Mouse (Mus musculus) erythroblast, adult 5-6 weeks (primary cell): ENCODE data around the gene Topaz1. TPM values are rescaled to one million over a fixed set of nuclear protein-coding genes. Genes with fewer than 3 reads are reported as not detected.
"Not testable (repeated sequence)": the region's sequence is repeated elsewhere in the genome, so short reads cannot be mapped to it uniquely, and the experiment has no call there.

ENCODE experiments used
- ATAC-seq: replicated peaks from 2 replicates; pipeline ENCODE4 v1.8.0; 2016; ENCODE audit warnings: moderate number of reproducible peaks, mild to moderate bottlenecking, moderate TSS enrichment, inconsistent platforms; ENCODE audit not compliant: poor library complexity, low FRiP score, severe bottlenecking
- total RNA-seq, 2 experiments: library from RNA; stranded (forward) in 1 of 2; stranded (reverse) in 1 of 2; fragments of 150-400 nt in 1 of 2; fragments of 200-764, 138-1000 nt in 1 of 2; gene quantifications; 2 replicates each; pipeline versions ENCODE4 v1.2.3 to v1.2.4; 2015 to 2017; ENCODE audit warnings: low replicate concordance in 2 of 2

The Topaz1 gene
- total RNA-seq, 2 experiments from 2014 or later = not detected

GRCm38 (mm10) chr9:122807186-122807585, 60.0 kb downstream of the Topaz1 start:
- no peak for ATAC-seq

DNA sequence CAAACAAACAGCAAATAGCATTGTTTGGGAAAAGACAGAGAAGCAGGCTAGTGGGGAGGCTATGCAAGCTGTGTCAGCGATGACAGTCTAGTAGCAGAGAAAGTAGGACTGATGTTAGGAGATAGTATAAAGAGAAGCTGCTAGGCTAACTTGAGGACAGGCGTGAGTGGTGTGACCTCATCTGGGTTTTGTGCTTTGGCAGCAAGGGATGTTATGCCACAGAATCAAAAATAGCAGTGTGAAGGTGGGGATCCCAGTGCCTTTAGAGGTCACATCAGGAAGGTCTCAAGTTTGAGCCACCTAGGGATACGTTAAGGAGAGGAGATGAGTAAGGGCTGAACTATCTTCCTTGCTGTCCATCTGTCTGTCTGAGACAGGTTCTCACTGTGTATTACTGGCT, 63.1 kb downstream of the Topaz1 start:
- no peak for ATAC-seq

DNA sequence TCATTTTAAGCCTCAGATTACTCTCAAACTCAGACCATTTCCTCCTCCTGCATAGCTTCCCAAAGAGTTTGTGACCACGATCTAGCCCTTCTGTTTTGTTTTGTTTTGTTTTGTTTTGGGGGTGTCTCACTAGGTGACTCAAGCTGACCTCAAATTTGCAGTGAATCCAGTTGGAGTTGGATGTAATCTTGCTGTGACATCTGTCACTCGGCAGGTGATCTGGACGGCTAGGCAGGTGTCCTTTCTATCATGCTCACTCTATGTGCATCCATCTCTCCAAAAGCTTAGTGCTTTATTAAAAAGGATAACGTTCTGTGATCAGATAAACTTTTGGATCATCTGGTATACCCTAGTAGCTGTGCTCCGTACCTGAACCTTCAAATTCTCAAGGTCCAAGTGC, 65.2 kb downstream of the Topaz1 start:
- ATAC-seq = no peak

- no peak for ATAC-seq
Observed at GRCm38 (mm10) chr9:122814775-122815174, 67.6 kb downstream of the Topaz1 start.

DNA sequence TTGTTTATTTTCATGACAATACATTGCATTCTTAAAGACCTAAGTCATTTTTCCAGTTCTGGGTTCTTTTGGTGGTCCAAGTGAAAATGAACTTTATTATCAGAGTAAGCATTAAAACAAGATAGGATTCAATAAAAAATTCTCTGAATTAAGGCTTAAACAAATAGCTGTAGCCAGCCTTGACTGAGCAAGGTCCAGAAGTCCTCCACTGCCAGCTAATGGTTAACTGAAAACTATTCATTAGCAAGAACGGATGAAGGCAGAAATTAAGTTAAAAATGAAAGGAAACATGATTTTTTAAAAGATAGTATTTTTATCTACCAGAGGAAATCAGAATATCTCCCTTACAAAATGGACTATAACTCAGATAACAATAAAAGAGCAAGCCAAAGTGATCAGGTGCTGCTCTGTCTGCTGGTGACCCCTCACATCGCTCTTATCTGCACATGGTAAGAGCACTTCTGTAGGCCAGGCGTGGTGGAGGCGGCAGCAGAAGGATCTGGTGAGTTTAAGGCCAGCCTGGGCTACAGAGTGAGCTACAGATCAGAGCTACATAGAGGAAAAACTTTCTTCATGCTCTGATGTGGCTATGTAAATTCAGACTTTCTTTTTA, 68.2 kb downstream of the Topaz1 start:
- no peak for ATAC-seq

DNA sequence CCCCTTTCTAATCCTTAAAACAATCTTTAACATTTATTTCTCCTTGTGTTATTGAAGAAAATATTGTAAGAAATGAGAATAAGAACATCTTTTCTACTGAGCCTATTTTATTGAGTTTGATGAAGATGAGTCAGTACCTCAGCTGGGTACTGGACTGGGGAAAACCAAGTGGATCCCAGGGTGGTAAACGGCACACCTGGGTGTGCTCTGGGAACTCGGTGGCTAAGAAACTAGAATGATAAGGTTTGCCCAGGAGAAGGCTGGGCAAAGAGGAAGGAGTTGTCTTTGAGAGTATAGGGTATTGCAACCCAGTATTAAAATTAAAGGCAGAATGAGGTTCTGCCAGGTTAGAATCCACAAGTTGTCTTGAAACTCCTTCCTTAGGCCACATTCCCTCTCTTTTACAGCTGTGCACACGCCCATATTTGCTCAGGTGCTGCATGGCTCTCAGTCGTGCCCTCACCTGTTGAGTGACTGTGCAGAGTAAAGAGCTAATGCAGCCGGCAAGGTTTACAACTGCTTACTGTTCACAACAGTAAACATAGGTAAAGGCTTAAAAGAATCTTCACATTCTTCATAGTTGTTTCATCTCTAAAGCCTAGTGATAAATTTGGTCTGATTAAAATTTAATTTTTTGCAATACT, 76.3 kb downstream of the Topaz1 start:
- no peak for ATAC-seq

GRCm38 (mm10) chr9:122826743-122827142, 79.6 kb downstream of the Topaz1 start:
- ATAC-seq = no peak

- ATAC-seq = no peak
Observed at GRCm38 (mm10) chr9:122829826-122830380, 82.8 kb downstream of the Topaz1 start.

DNA sequence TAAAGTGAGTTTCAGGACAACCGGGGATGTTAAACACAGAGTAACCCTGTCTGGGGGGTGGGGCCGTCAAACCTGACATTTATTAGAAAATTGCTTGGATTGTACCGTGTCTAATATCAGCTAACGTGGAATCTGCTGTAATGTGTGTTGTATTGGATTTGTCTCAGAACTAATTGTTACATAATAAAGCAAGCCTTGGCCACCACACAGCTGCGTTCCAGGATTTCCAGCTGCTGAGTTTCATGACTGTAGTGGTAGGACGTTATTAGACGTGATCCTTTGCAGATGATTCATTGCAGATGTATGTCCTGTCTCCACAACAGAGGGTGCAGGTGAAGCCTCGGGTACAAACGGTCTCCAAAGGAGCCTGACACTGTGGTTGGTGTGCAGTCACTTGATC, 89.0 kb downstream of the Topaz1 start:
- ATAC-seq = no peak

- no peak for ATAC-seq
Observed at GRCm38 (mm10) chr9:122836790-122837189, 89.6 kb downstream of the Topaz1 start.

DNA sequence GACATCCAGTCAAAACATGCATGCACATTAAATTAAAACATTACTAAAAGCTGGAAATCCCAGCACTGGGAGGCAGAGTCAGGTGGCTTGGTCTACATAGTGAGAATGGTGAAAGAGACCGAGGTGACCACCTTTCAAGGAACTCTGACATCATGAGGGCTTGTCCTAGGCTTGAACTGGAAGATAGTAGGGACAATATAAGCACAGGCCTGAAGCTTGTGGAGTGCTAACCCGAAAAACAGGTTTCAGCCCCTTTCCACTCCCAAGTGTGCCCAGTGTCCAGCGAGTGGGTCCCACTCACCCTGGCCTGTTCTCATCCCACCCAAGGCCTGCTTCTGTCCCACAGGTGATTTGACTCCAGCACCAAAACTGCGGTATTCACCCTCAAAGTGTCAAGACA, 90.1 kb downstream of the Topaz1 start:
- no peak for ATAC-seq

DNA sequence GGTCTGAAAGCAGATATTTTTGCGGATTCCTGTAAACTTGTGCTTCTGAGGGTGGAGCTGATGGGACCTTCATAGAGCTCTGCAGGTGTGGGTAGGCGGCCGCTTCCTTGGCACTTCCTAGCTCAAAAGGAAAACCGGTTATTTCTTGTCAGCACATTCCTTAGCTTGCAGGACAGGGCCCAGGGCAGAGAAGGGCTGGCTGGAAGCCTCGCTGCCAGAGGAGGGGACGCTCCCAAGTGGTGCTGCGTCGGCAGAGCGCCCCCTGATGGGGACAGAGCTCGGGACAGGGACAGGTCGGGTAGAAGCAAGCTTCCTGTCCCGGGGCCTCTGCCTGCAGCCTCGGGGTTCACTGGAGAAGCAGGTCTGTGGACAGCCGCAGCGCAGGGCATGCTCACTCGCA, 90.5 kb downstream of the Topaz1 start:
- ATAC-seq = no peak

DNA sequence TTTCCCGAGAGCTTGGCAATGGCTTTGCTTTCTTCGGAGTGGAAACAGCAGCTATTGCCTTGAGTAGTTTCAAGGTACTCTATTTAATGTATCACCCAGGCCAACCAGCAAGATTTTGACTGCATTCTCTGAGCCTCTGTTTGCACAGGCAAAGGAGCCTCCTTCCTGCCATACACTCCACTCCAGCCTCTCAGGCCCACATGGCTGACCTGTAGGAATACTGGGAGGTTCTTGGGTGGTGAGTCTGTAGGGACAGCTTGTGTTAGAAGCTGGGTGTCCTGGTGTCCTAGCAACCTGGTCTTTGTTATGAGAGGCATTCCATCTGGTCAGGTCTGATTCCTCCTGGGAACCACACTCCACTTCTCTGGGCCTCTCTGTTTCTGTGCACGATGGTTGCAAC, 96.6 kb downstream of the Topaz1 start, which contains the start of gene Gm35549:
Gene Gm35549 (minus strand): TSS at position 276 of the 400 bp plus-strand sequence.
- no peak for ATAC-seq

GRCm38 (mm10) chr9:122845621-122846020, 98.5 kb downstream of the Topaz1 start:
- ATAC-seq = no peak

DNA sequence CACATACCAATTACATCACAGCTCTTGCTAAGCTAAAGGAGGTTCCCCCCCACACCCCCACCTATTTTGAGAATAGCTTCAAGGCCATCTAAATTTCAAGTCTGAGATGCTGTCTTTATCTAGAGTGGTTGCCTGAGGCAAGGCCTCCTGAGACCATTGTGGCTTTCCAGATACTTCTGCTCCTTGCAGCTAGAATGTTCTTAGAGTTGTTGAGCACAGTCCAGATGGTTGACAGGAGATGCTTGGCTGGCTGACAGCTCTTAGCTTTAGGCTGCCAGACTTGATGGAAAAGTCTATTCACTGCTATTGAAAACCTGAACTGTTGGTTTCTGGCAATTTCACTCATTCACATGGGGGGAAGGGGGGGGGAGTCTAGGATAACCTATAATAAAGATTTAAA, 99.0 kb downstream of the Topaz1 start:
- no peak for ATAC-seq

- not testable (repeated sequence) for ATAC-seq
Observed at GRCm38 (mm10) chr9:122847811-122848311, 100.7 kb downstream of the Topaz1 start.

Other genes starting within 250 kb of the Topaz1 start
- 0.19 and 0.84 TPM in 2 replicates for gene Tcaim, start 58.2 kb downstream of the Topaz1 start, total RNA-seq (2015; ENCODE audit: low replicate concordance)
- gene Tcaim, start 58.2 kb downstream of the Topaz1 start, total RNA-seq (2017; ENCODE audit: low replicate concordance) = 1.3 and 1.7 TPM in 2 replicates
- gene Gm35549, start 96.7 kb downstream of the Topaz1 start, total RNA-seq (2015; ENCODE audit: low replicate concordance) = not detected in 2 replicates
- not detected in 2 replicates for gene Gm35549, start 96.7 kb downstream of the Topaz1 start, total RNA-seq (2017; ENCODE audit: low replicate concordance)
- gene Zfp445, start 118.7 kb downstream of the Topaz1 start, total RNA-seq (2015; ENCODE audit: low replicate concordance) = 16.7 TPM in 2 replicates
- gene Zfp445, start 118.7 kb downstream of the Topaz1 start, total RNA-seq (2017; ENCODE audit: low replicate concordance) = 18.7 and 19.8 TPM in 2 replicates
- gene Zkscan7, start 138.3 kb downstream of the Topaz1 start, total RNA-seq (2015; ENCODE audit: low replicate concordance) = 0.77 TPM in 1 of 2 replicates, not detected in the other
- not detected in 2 replicates for gene Zkscan7, start 138.3 kb downstream of the Topaz1 start, total RNA-seq (2017; ENCODE audit: low replicate concordance)
- 1.9 TPM in 1 of 2 replicates, not detected in the other for gene Zfp105, start 175.7 kb downstream of the Topaz1 start, total RNA-seq (2015; ENCODE audit: low replicate concordance)
- gene Zfp105, start 175.7 kb downstream of the Topaz1 start, total RNA-seq (2017; ENCODE audit: low replicate concordance) = 1.8 TPM in 1 of 2 replicates, not detected in the other
- gene 1110059G10Rik, start 203.7 kb downstream of the Topaz1 start, total RNA-seq (2015; ENCODE audit: low replicate concordance) = 22.9 and 32.4 TPM in 2 replicates
- gene 1110059G10Rik, start 203.7 kb downstream of the Topaz1 start, total RNA-seq (2017; ENCODE audit: low replicate concordance) = 5.8 and 18.7 TPM in 2 replicates
- 43.4 and 70.8 TPM in 2 replicates for gene Kif15, start 203.7 kb downstream of the Topaz1 start, total RNA-seq (2015; ENCODE audit: low replicate concordance)
- 118 and 133 TPM in 2 replicates for gene Kif15, start 203.7 kb downstream of the Topaz1 start, total RNA-seq (2017; ENCODE audit: low replicate concordance)